Mouse (Mus musculus) olfactory bulb, adult 2 months (tissue): Measurements from ENCODE around the gene 0610040J01Rik. TPM values are rescaled to one million over a fixed set of nuclear protein-coding genes. Genes with fewer than 3 reads are reported as not detected.
A peak's percentile ranks its signal among the peaks of the same experiment; 100 is the strongest.

Experiments used
- H3K27ac ChIP-seq: fragments of 200-500 bp; 2 replicates; pipeline ENCODE4 v1.5.1; 2012; ENCODE audit warnings: low read depth, low read length; ENCODE audit not compliant: insufficient read depth
- H3K4me1 ChIP-seq: fragments of 200-500 bp; 2 replicates; pipeline ENCODE4 v1.6.1; 2012; ENCODE audit warnings: low read length; ENCODE audit not compliant: control insufficient read depth, insufficient read depth
- H3K4me3 ChIP-seq: fragments of 200-500 bp; 2 replicates; pipeline ENCODE4 v1.5.1; 2012; ENCODE audit warnings: mild to moderate bottlenecking, low read depth, low read length, moderate library complexity; ENCODE audit not compliant: insufficient read depth
- CTCF ChIP-seq: fragments of 200-500 bp; IDR thresholded peaks from 2 replicates; pipeline ENCODE4 v1.5.1; 2012; ENCODE audit warnings: low read depth, mild to moderate bottlenecking, low read length, moderate library complexity; ENCODE audit not compliant: insufficient read depth
- POLR2A ChIP-seq: fragments of 200-500 bp; IDR thresholded peaks from 2 replicates; pipeline ENCODE4 v1.6.1; 2012; ENCODE audit warnings: mild to moderate bottlenecking, low read depth, low read length, moderate library complexity; ENCODE audit not compliant: insufficient read depth
- WGBS: fragments of 180-500 bp; shearing (Covaris S2); methylation state at CpG from one replicate; pipeline ENCODE4 v1.1.7; 2018; 5-methylcytosine and 5-hydroxymethylcytosine counted together
- polyA plus RNA-seq: library from polyadenylated mRNA; stranded (reverse); fragments of >200 nt; gene quantifications from 2 replicates; pipeline ENCODE4 v1.2.4, GENCODE M21; 2012; ENCODE audit warnings: low replicate concordance; ENCODE audit not compliant: missing spikeins, insufficient read depth, insufficient read length

The 0610040J01Rik gene
- polyA plus RNA-seq, 1 experiment, result not detected

DNA sequence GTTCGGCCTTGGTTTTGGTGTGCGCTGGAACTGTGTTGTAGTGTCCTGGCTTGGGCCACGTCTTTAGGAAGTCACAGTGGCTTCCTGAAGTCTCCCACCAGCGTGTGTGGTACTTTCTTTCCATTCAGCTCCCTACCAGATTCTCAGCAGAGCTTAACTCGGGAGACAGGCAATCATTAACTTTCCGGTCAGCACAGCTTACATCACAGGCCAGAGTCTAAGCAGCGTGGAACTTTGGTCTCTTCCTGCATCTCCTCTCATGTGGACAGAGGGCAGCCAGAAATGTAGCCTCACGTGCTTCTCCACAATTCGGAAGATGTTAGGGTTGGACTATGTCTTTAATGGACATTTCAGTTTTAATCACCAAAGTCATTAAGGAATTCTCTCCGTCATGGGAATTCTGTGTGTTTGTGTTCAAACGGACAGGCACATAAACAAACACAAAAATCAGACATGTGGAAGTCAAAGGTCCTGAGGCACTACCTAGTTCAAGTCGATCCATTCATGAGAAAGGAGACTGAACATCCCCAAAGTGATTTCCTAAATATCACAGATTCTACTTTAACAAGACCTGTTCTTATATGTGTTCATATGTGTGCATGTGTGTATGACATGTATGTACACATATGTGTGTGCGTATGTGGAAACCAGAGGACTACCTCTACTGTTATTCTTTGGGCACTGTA, 35.5 kb downstream of the 0610040J01Rik start:
- H3K27ac ChIP-seq, result no peak overlapping the region
- 88% methylated on average over 13 of the region's 13 CpGs for WGBS
- H3K4me1 ChIP-seq, result no peaks in the 10 kb centered on the region
- no peak for TF ChIP-seq CTCF
- H3K4me3 ChIP-seq, result no peak overlapping the region

DNA sequence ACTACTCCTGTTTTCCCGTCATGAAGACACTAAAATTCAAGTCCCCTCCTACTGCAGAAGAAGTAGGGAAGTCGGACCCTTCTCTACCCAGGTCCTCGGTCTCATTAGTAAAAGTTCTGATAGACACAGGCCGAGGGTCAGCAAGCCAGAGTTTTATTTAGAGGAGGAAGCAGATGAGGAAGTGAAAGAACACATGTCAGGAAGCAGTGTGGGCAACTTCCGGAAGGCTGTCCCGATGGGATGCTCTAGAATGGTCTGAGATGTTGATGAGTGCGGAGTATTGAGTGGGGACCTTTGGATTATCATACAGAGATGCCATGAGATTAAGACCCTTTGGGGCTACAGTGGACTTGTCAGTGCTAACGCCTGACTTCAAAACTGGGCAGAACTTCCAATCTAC, 46.7 kb downstream of the 0610040J01Rik start:
- TF ChIP-seq POLR2A, result no peak
- TF ChIP-seq CTCF, result no peak
- 94% methylated on average over 8 of the region's 8 CpGs for WGBS
- no peak overlapping the region for H3K4me3 ChIP-seq
- no peaks in the 10 kb centered on the region for H3K4me1 ChIP-seq
- no peak overlapping the region for H3K27ac ChIP-seq

DNA sequence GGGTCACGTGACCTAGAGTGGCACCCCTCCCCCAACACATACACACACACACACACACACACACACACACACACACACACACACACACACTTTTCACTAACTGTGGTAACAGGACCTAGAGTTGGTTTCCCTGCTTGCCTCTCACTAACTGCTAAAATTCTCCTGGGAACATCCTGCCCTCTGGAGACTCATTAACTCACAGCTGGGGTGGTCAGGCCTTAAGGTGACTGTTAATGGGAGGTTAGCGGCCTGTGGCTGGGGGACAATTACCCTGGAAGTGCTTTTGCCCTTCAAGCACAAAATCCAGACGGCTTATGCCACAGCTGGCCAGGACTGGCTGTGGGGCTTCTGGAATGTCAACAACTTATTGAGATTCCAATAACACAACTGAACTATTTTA, 55.3 kb downstream of the 0610040J01Rik start:
- WGBS, result 56% methylated on average over 3 of the region's 3 CpGs
- TF ChIP-seq POLR2A (no peak), CTCF (no peak)
- Histone ChIP-seq H3K4me1 (no peaks in the 10 kb centered on the region), H3K4me3 (no peak overlapping the region), H3K27ac (no peak overlapping the region)

DNA sequence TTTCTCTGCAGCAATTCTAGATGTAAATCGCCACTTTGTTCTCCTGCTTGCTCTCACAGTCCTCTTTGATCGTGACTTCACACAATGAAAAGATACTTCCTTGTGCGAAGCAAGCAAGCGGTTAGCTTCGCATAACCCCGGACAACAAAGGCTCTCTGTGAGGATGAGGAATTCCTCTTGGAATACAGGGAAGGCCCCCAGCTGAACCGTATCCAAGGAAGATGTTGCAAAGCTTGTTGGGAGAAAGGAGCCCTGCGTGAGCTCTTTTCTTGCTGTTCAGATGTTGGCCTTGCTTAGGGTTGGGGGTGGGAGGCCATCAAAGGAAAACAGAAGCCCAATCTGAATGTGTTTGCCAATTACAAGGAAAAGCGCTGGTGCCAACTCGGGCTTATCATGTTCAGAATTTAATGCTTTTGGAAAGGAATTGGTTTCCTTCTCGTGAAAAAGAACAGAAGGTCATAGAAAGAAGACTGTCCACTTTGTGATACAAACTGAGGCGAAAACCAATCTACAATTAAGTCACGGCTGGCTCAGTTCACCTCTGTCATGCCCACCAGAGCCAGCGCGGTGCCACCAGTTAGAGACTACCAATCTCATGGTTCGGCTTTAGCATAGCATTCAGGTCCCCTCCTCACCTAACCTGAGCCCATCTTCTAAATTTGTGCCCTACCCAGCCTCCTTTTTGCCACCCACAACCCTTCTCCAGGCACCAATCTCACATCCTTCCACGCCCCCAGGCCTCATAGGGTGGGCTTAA, 60.2 kb downstream of the 0610040J01Rik start:
- Histone ChIP-seq H3K4me1 (no peaks in the 10 kb centered on the region), H3K27ac (0 out of 2 replicates have a peak overlapping the region, but pooled peaks have one; percentile 16), H3K4me3 (no peak overlapping the region)
- TF ChIP-seq CTCF (no peak), POLR2A (no peak)
- 41% methylated on average over 17 of the region's 17 CpGs for WGBS

DNA sequence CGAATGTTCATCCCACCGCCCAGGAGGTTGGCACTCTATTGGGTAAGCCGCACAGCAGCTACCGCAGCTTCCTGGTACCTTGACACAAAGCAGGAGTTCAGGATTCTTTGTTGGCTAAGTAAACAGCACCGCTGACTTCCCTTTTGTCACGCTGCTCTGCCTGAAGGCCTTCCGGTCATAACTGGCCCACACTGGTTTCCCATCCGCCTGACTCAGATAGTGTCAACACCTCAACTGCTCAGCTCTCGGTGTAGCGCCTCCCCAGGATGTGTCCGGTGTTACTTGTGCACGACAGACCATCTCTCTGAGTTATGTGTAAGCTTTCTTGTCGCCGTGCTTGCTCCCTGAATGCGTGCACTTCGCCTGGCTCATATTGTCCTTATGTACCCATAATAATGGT, 62.7 kb downstream of the 0610040J01Rik start:
- H3K4me1 ChIP-seq, result no peaks in the 10 kb centered on the region
- no peak overlapping the region for H3K4me3 ChIP-seq
- TF ChIP-seq CTCF (no peak), POLR2A (no peak)
- 83% methylated on average over 16 of the region's 16 CpGs for WGBS
- no peak overlapping the region for H3K27ac ChIP-seq

DNA sequence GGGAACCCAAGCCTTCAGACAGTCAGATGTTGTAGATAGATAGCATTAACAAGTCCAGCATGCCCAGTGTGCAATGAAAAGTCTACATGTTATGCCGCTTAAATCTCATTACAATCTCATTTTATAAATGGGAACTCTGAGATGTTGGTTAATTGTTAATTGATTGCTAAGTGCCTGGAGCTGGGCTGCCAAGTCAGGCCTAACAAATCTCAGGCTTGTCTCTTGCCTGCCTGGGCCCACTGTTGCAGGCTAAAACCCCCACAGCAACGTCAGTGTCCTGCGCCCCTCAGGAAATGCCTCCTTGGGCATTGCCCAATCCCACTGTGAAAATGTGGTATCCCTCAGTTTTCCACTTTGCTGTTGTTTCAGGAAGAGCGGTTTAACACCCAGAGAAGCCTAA, 63.9 kb downstream of the 0610040J01Rik start:
- H3K4me1 ChIP-seq, result no peaks in the 10 kb centered on the region
- no peak for TF ChIP-seq CTCF
- no peak for TF ChIP-seq POLR2A
- H3K27ac ChIP-seq, result no peak overlapping the region
- no peak overlapping the region for H3K4me3 ChIP-seq
- WGBS, result 81% methylated on average over 4 of the region's 4 CpGs

DNA sequence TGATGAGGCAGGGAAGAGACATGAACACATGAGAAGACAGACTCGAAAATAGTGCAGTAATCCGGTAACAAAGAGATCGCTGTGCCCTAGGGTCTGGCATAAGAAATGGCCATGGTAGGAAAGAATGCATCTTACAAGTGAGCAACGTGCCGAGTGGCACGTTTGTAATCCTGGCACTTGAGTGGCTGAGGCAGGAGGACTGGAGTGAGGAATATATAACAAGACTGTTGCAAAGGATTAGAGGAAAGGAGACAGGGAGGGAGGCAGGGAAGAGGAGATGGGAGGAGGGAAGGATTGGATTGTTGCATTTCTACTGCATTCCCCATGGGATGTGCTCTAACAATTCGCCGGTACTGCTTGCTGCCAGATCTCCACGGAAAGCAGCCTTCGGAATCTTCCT, 66.9 kb downstream of the 0610040J01Rik start:
- 70% methylated on average over 10 of the region's 10 CpGs for WGBS
- no peaks in the 10 kb centered on the region for H3K4me1 ChIP-seq
- no peak overlapping the region for H3K4me3 ChIP-seq
- no peak for TF ChIP-seq POLR2A
- no peak for TF ChIP-seq CTCF
- H3K27ac ChIP-seq, result no peak overlapping the region

DNA sequence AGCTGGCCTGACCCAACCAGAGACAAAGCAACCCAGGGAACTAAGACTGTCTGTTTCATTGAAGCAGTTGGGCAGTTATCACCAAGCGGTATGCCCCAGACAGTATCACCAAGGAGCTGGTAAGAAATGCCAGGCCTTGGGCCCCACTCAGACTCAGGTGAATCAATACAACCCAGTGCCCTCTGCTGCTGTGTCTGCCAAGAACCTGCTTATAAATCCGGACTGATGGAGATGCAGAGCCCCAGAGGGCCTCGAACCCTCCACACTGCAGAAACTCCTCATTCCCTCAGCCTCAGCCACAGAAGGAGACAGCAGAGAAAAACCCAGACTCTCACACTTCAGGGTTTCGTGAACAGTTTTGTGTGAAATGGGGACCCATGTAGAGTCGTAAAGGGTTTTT, 74.1 kb downstream of the 0610040J01Rik start:
- Histone ChIP-seq H3K4me3 (no peak overlapping the region), H3K4me1 (no peaks in the 10 kb centered on the region), H3K27ac (no peak overlapping the region)
- WGBS, result 86% methylated on average over 5 of the region's 5 CpGs
- TF ChIP-seq CTCF, result no peak
- TF ChIP-seq POLR2A, result no peak

DNA sequence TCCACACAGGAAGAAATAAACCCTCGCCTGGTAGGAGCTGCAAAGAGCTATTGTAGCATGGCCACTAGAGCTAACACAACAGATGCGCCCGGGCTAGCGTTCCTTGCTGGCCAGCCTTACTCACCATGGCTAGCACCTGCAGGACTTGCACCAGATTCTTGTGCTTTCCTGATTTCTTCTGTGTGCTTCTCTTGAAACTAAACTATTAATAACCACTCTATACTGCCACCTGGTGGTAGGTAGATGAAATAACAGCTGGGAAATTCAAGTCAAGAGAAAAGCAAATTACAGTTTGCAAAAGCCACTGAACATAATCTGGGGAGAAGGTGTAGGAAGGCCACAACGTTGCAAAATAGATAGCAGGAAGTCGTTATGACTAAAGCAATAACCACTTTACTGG, 74.5 kb downstream of the 0610040J01Rik start:
- Histone ChIP-seq H3K4me3 (no peak overlapping the region), H3K27ac (no peak overlapping the region), H3K4me1 (no peaks in the 10 kb centered on the region)
- no peak for TF ChIP-seq POLR2A
- TF ChIP-seq CTCF, result no peak
- 26% methylated on average over 6 of the region's 6 CpGs for WGBS

DNA sequence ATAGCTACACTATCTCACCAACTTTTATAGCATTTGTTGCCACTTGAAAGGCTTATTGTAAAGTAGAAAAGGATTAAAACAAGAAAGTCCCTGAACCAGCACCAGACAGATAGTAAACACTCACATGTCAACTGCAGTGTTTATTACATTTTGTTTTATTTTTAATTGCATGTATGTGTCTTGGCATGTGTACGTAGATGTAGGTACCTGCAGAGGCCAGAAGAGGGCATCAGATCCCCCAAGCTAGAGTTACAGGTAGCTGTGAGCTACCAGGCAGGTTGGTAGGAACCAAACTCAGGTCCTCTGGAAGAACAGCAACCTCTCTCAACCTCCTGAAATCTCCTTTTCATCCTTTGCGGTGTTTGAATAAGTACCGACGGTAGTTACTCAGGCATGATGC, 74.9 kb downstream of the 0610040J01Rik start:
- WGBS, result 99% methylated on average over 4 of the region's 4 CpGs
- no peaks in the 10 kb centered on the region for H3K4me1 ChIP-seq
- TF ChIP-seq CTCF (no peak), POLR2A (no peak)
- no peak overlapping the region for H3K4me3 ChIP-seq
- H3K27ac ChIP-seq, result no peak overlapping the region
